Mouse (Mus musculus) ES-E14 (cell line): ENCODE results near the gene Clec10a.

Source experiments
- CHD2 ChIP-seq: IDR thresholded peaks from 2 replicates; pipeline ENCODE4 v1.6.1; 2014; ENCODE audit warnings: mild to moderate bottlenecking, low read depth, low read length, inconsistent platforms
- ZC3H11A ChIP-seq: IDR thresholded peaks from 2 replicates; pipeline ENCODE4 v1.6.1; 2012; ENCODE audit warnings: low read depth, mild to moderate bottlenecking, inconsistent platforms, low read length, borderline replicate concordance

DNA sequence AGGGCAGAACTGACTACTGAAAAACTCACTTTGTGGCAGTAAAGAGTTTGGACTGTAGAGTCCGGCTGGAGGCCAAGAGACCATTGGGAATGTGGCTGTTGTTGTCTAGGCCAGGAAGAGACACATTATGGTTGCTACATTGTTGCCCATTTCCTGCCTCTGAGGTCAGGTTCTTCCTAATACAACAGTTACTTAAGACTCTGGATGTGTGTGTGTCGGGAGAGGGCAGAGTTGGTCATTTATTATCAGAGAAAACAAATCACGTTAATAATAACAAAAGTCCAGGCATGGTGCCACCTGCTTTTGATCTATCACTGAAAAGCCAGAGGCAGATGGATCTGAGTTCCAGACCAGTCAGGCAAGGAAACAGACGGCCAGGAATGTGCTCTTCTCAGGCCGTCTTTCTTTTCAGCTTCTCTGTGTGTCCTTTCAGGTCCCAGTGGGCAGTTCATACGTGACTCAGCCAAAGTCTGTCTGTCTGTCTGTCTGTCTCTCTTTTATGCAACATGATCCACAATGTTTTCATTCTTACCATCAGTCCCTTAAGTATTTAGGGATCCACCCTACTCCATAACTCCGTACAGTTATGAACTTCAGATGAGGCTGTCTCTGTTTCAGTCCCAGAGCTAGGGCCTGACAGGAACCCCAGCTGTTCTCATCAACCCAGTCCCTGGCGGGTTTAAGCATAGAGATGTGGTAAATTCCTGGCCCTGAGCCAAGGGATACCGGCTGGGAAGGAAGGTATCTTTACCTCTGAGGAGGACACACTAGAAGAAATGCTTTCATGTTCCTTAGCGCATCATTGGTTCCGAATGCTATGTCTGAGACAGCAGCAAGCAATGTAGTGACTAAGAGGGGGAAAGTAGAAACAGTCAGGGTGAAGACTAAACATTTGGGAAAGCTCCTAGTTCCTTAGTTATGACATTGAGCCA is 37.6 kb downstream of the Clec10a start:
- TF ChIP-seq ZC3H11A: no peak
- TF ChIP-seq CHD2: no peak
